38 mouse cellular contexts compared by ENCODE assay signal in the genomic region with DNA sequence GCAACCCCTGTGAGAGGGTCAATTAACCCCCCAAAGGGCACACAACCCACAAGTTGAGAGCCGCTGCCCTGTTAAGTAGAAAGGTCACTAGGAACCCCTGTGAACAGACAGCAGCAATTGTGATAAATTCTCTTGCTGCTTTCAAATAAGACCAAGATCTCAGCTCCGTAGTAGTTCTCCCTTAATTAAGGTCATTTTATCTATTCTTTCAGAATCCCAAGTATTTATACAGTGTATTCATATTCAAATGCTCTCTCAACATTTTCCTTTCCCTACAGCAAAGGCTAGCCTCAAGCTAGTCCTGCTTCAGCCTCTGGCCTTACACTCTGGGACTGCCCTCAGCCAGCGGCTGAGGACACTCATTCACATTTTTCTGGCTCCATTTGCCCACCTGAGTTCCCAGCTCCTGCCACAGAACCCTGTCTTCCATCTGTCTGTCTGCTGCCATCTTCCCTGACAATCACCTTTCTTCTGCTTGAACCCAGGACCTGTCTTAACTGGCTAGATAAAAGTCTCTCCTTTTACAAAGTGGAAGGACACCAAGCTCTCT. TPM values are rescaled to one million over a fixed set of nuclear protein-coding genes. Genes with fewer than 3 reads are reported as not detected.
"Had no signal": no experiment of that assay in that cellular context is flagged by ENCODE, and none has a peak within 500 bp of the region (broad histone marks: within the 10 kb centered on the region; RNA-seq: fewer than 3 reads in every experiment).

No protein-coding gene starts in this region.

- H3K4me3 ChIP-seq: gastrocnemius, adult 2 months; heart, adult 2 months; heart, embryonic 13.5 days; heart, embryonic 15.5 days; hindbrain, embryonic 10.5 days; hindbrain, embryonic 12.5 days; hindbrain, embryonic 15.5 days; kidney, embryonic 15.5 days; limb, embryonic 13.5 days; limb, embryonic 15.5 days; liver, embryonic 12.5 days had no signal

- H3K36me3 ChIP-seq: heart, embryonic 13.5 days; heart, embryonic 15.5 days; hindbrain, embryonic 10.5 days; hindbrain, embryonic 12.5 days; hindbrain, embryonic 15.5 days; kidney, embryonic 15.5 days; limb, embryonic 13.5 days; limb, embryonic 15.5 days; liver, embryonic 12.5 days had no signal

- H3K4me2 ChIP-seq: heart, embryonic 11.5 days; heart, embryonic 13.5 days; heart, embryonic 15.5 days; hindbrain, embryonic 12.5 days; hindbrain, embryonic 15.5 days; kidney, embryonic 15.5 days; limb, embryonic 13.5 days; limb, embryonic 15.5 days; liver, embryonic 12.5 days had no signal

- H3K4me1 ChIP-seq: hindbrain, embryonic 12.5 days; hindbrain, embryonic 15.5 days had no signal

- DNase-seq: gastrocnemius, adult 2 months; gastrocnemius, postnatal 10 days; gastrocnemius, postnatal 25 days; heart, adult 2 months; heart, postnatal 4 days; kidney, adult 11 months; kidney, adult 2 months; kidney, adult 9 months; kidney, postnatal 14 days; kidney, postnatal 36 days; layer of hippocampus, adult 9-11 months; layer of hippocampus, postnatal 36 days; left cerebral cortex, postnatal 4 days had no signal

- H3K27me3 ChIP-seq: heart, embryonic 13.5 days; heart, embryonic 15.5 days; hindbrain, embryonic 12.5 days; hindbrain, embryonic 15.5 days; kidney, embryonic 15.5 days; limb, embryonic 13.5 days; limb, embryonic 15.5 days; liver, embryonic 12.5 days had no signal

- H3K9ac ChIP-seq: heart, embryonic 13.5 days; heart, embryonic 15.5 days; hindbrain, embryonic 12.5 days; hindbrain, embryonic 15.5 days; kidney, embryonic 15.5 days; limb, embryonic 13.5 days; limb, embryonic 15.5 days; liver, embryonic 12.5 days; liver, embryonic 14.5 days had no signal

- H3K27ac ChIP-seq: gastrocnemius, adult 2 months; heart, adult 2 months; heart, embryonic 13.5 days; heart, embryonic 15.5 days; hindbrain, embryonic 10.5 days; hindbrain, embryonic 12.5 days; hindbrain, embryonic 15.5 days; hindbrain, postnatal 0 days; kidney, embryonic 15.5 days; kidney, postnatal 0 days; limb, embryonic 13.5 days; limb, embryonic 15.5 days; liver, embryonic 12.5 days; liver, embryonic 14.5 days had no signal

- H3K9me3 ChIP-seq: heart, embryonic 13.5 days; heart, embryonic 15.5 days; hindbrain, embryonic 10.5 days; hindbrain, embryonic 12.5 days; hindbrain, embryonic 15.5 days; kidney, embryonic 15.5 days; limb, embryonic 13.5 days; limb, embryonic 15.5 days; liver, embryonic 12.5 days had no signal

- ATAC-seq: hindbrain, postnatal 0 days; intestine, embryonic 16.5 days; liver, embryonic 12.5 days had no signal

RNA-seq across cellular contexts. Expression of a gene that starts 20.5 kb away (rescaled TPM):
- total RNA-seq: gastrocnemius, adult 2 months; gastrocnemius, postnatal 10 days; gastrocnemius, postnatal 25 days; gastrocnemius, postnatal 4 days; heart, adult 2 months; heart, postnatal 25 days; heart, postnatal 4 days; hindbrain, postnatal 0 days; layer of hippocampus, adult 18-20 months; layer of hippocampus, adult 8-10 months; layer of hippocampus, postnatal 14 days; layer of hippocampus, postnatal 36 days; left cerebral cortex, adult 18-20 months; left cerebral cortex, adult 8-10 months; left cerebral cortex, postnatal 10 days; left cerebral cortex, postnatal 25 days; left cerebral cortex, postnatal 4 days had no signal
- polyA plus RNA-seq: heart, postnatal 0 days; liver, adult 2 months had no signal
